Mouse (Mus musculus) MEL (cell line): ENCODE data around the gene B230307C23Rik.
"Not testable (repeated sequence)": the region's sequence is repeated elsewhere in the genome, so short reads cannot be mapped to it uniquely, and the experiment has no call there.

Experiments used
- CTCF ChIP-seq, 3 experiments: IDR thresholded peaks in 2 of 3; conservative IDR thresholded peaks in 1 of 3; 2 replicates each; pipeline ENCODE4 v1.5.1; 2011 to 2012; ENCODE audit warnings: low read length in 3 of 3, low read depth in 2 of 3, mild to moderate bottlenecking in 2 of 3, improper control_type of control experiment in 1 of 3, inconsistent platforms in 1 of 3, mixed read lengths in 1 of 3, moderate library complexity in 1 of 3; ENCODE audit not compliant: control insufficient read depth in 1 of 3, insufficient read depth in 1 of 3, poor library complexity in 1 of 3, severe bottlenecking in 1 of 3
- ELF1 ChIP-seq: IDR thresholded peaks from 2 replicates; pipeline ENCODE4 v1.6.1; 2014; ENCODE audit warnings: low read depth, mild to moderate bottlenecking, inconsistent platforms, low read length, improper control_type of control experiment, moderate library complexity
- EP300 ChIP-seq, 2 experiments: IDR thresholded peaks; 2 replicates each; pipeline ENCODE4 v1.6.1; 2011; ENCODE audit warnings: improper control_type of control experiment in 2 of 2, low read length in 2 of 2, low read depth in 1 of 2, mild to moderate bottlenecking in 1 of 2
- JUND ChIP-seq: IDR thresholded peaks from 2 replicates; pipeline ENCODE4 v1.6.1; 2011; ENCODE audit warnings: low read depth, mild to moderate bottlenecking, improper control_type of control experiment, low read length
- MAFK ChIP-seq: IDR thresholded peaks from 2 replicates; pipeline ENCODE4 v1.6.1; 2011; ENCODE audit warnings: low read depth, mild to moderate bottlenecking, low read length, improper control_type of control experiment, borderline replicate concordance
- MAX ChIP-seq: IDR thresholded peaks from 2 replicates; pipeline ENCODE4 v1.6.1; 2011; ENCODE audit warnings: low read length, improper control_type of control experiment
- MYC ChIP-seq: IDR thresholded peaks from 2 replicates; pipeline ENCODE4 v1.6.1; 2011; ENCODE audit warnings: low read depth, mild to moderate bottlenecking, low read length, improper control_type of control experiment, moderate library complexity
- POLR2AphosphoS5 ChIP-seq: IDR thresholded peaks from 2 replicates; pipeline ENCODE4 v1.6.1; 2012; ENCODE audit warnings: low read depth, borderline replicate concordance, mild to moderate bottlenecking, inconsistent platforms, low read length, moderate library complexity, mixed read lengths
- SIN3A ChIP-seq: IDR thresholded peaks from 2 replicates; pipeline ENCODE4 v1.6.1; 2012; ENCODE audit warnings: low read length, improper control_type of control experiment, inconsistent platforms
- TAL1 ChIP-seq: IDR thresholded peaks from 2 replicates; pipeline ENCODE4 v1.6.1; 2012; ENCODE audit warnings: mild to moderate bottlenecking, inconsistent platforms, low read length, moderate library complexity, mixed read lengths

DNA sequence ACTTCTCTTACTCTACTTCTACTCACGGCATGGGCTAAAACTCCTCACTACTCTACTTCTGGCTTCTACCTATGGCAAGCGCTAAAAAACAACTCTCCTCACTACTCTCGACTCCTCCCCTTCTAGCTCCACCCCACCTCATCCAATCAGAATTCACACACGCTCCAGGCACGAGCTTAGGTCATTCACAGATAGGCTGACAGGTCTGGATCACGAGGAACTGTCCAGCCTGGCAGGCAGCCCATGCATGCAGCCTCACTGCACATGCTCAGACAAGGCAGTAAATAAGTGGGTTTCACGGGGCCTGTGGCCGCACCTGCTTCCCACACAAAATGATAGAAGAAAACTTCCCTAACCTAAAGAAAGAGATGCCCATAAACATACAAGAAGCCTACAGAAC is 29.1 kb downstream of the B230307C23Rik start:
- not testable (repeated sequence) for TF ChIP-seq CTCF (IDR thresholded peaks at IDR 0.05 in 2 of 3, conservative IDR thresholded peaks at IDR 0.05 in 1 of 3; ENCODE audit: control insufficient read depth in 1 of 3, insufficient read depth in 1 of 3, low read depth in 2 of 3, low read length in 3 of 3, poor library complexity in 1 of 3, severe bottlenecking in 1 of 3); MAX; ELF1; EP300 (IDR thresholded peaks at IDR 0.05; ENCODE audit: low read depth in 1 of 2, low read length in 2 of 2); MAFK; MYC; POLR2AphosphoS5; TAL1; SIN3A; JUND
